Mouse (Mus musculus): Measurements from ENCODE around the gene Astn1. TPM values are rescaled to one million over a fixed set of nuclear protein-coding genes. Genes with fewer than 3 reads are reported as not detected.

Astn1 gene
- total and polyA plus RNA-seq, 3 experiments: 0.35 to 0.42 TPM; not detected in 1

GRCm38 (mm10) chr1:158740949-158741348 is 378.9 kb downstream of the Astn1 start (continued):
- TF ChIP-seq KAT2A (IDR thresholded peaks at IDR 0.05; ENCODE audit: insufficient replicate concordance, low read length) (no peak), NELFE (IDR thresholded peaks at IDR 0.05; ENCODE audit: low read depth, low read length) (no peak), GABPA (IDR thresholded peaks at IDR 0.05; ENCODE audit: insufficient replicate concordance, low read depth, low read length) (no peak), BHLHE40 (IDR thresholded peaks at IDR 0.05; ENCODE audit: low read depth, low read length) (peak; percentile 98), RCOR1 (conservative IDR thresholded peaks at IDR 0.05; ENCODE audit: low read depth, low read length) (0 out of 2 replicates have a peak, but pooled peaks have one; percentile 74), SMC3 (IDR thresholded peaks at IDR 0.05; ENCODE audit: low read depth, low read length) (no peak), ETS1 (conservative IDR thresholded peaks at IDR 0.05; ENCODE audit: low read depth, low read length) (peak; percentile 84)

Other genes with a start within 250 kb of the Astn1 start
- gene Brinp2, start 5.9 kb upstream of the Astn1 start, total RNA-seq (2012; rRNA removed): 0.04 TPM in 2 replicates
- 0.05 and 0.07 TPM in 2 replicates for gene Brinp2, start 5.9 kb upstream of the Astn1 start, total RNA-seq (2014; rRNA removed)
- gene Brinp2, start 5.9 kb upstream of the Astn1 start, polyA plus RNA-seq (2012; ENCODE audit: insufficient read length, low read depth): 0.26 TPM in 1 of 2 replicates, not detected in the other

All from CH12.LX (cell line).